Mouse (Mus musculus): ENCODE results near the gene Gm44973.

GRCm38 (mm10) chr7:5012681-5013513 is 2.4 kb upstream of the Gm44973 start:
- TF ChIP-seq CTCF (IDR thresholded peaks at IDR 0.05; ENCODE audit: low read depth): no peak
- TF ChIP-seq EP300 (IDR thresholded peaks at IDR 0.05; ENCODE audit: low read depth): no peak
